Mouse (Mus musculus) subcutaneous adipose tissue, adult 2 months (tissue): ENCODE data around the gene Ccdc116. TPM values are rescaled to one million over a fixed set of nuclear protein-coding genes. Genes with fewer than 3 reads are reported as not detected.

Experiments
- polyA plus RNA-seq: library from polyadenylated mRNA; depleted of rRNA; stranded (reverse); fragments of >200 nt; gene quantifications from 2 replicates; pipeline ENCODE4 v1.2.3, GENCODE M21; 2012; ENCODE audit warnings: low replicate concordance; rRNA removed

The Ccdc116 gene
- polyA plus RNA-seq: 0.33 and 1.3 TPM in 2 replicates

DNA sequence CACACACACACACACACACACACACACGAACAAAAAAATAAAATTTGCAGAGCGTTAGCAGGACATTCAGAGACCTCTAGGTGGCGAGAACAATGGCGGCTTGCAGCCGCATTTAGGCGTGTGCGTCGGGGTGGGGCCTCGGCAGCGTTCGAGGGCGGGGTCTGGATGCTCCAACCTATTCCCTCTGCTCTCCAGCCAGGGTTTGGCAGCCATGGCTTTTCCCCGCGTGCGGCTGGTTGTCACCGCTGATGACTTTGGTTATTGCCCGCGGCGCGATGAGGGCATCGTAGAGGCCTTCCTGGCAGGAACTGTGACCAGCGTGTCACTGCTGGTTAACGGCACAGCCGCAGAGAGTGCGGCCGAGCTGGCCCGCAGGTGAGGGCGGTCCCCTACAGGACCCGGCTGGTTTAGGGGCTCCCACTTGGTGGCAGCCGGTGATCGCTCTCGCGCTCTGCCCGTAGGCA lies at the start of gene Ccdc116:
Gene Ccdc116, minus strand, starts transcription at position 458 of the 464 bp plus-strand sequence.

GRCm38 (mm10) chr16:17144339-17144738 lies 2.7 kb downstream of the Ccdc116 start, which contains the start of gene Ydjc:
Ydjc (plus strand) TSS chr16:17144621.

GRCm38 (mm10) chr16:17132089-17132905 lies 14.7 kb downstream of the Ccdc116 start, which contains the start of gene Sdf2l1:
Sdf2l1 (minus strand) TSS chr16:17132383.

DNA sequence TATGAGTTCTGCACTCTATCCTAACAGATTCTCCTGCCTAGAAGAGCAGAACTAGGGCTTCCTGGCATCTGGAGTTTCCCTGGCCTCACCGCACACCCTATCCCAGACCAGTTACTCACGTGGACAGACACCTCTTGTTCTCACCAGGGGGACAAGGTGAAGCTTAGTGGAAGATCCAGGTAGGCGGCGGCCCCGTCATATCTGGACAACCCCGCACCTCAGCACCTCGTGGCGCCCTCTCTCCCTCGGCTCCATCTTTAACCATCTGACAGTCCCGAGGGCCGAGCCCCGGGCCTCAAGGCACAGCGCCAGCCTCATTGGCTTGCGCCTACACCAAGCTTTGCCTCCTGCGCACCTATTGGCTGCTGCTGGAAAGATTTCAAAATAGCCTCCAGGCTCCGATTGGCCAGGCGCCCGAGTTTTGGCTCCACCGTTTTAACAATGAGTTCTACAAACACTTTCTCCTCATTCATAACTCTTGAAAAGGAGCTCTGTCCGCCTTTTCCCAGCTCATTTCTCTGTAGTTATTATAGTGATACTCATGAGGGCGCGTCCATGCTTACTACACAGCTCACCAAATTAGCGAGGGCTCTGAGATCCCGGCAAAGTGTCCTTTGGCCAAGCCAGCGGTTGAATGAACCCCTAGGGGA lies 22.0 kb downstream of the Ccdc116 start, which contains the start of gene 2610318N02Rik:
Gene 2610318N02Rik, minus strand, starts transcription at position 297 of the 650 bp plus-strand sequence.

DNA sequence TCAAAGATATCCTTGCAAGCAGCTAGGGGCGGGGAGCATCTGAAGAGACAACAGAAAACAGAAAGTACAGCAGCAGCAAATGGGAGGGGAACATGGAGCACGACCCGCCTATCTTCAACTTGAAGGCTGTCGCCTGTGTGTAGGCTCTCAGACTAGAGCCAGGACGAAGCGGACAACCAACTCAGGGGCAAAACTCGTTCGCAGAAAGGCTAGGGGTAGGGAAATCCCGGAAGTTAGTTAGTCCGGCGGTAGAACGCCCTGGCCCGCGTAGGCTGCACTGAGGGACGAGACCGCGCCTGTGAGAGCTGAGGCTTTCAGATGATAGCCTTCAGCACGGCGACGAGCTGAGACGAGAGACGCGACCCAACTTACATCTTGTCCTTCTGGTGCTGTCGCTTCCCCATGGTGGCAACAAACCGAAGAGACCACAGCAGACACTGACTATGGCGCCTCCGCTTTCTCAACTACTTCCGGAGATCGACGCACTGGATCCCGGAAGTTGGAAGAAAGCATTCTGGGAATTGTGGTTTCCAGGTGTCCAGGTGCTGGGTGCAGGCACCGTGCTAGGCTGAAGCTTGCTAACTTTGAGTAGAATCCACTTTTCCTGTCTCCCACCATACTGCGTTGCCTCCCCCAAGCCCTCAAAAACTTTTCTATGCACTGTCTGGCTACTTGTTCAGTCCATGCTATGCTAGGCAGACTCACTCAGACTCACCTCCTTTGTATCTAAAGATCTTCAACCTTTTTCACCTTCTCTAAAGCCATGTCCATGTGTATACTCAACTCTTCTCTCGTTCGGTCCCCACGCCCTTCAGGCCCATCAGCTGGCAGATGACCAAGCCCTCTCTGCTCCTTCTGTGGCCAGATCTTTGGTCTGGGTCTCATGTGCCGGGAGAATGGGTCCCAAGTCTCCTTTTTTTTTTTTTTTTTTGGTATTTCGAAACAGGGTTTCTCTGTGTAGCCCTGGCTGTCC lies 36.0 kb downstream of the Ccdc116 start, which contains the start of gene Ppil2:
Gene Ppil2, minus strand, starts transcription at position 487 of the 973 bp plus-strand sequence.

Other genes starting within 250 kb of the Ccdc116 start
- gene Mapk1, start 163.8 kb downstream of the Ccdc116 start, polyA plus RNA-seq: 82.0 and 108 TPM in 2 replicates
- gene Ypel1, start 77.5 kb downstream of the Ccdc116 start, polyA plus RNA-seq: 3.7 and 3.9 TPM in 2 replicates
- gene Ppil2, start 36.0 kb downstream of the Ccdc116 start, polyA plus RNA-seq: 85.9 and 113 TPM in 2 replicates
- 0.30 and 2.3 TPM in 2 replicates for gene 2610318N02Rik, start 22.1 kb downstream of the Ccdc116 start, polyA plus RNA-seq
- 19.6 and 41.8 TPM in 2 replicates for gene Sdf2l1, start 14.8 kb downstream of the Ccdc116 start, polyA plus RNA-seq
- gene Ydjc, start 2.6 kb downstream of the Ccdc116 start, polyA plus RNA-seq: 1.7 and 16.6 TPM in 2 replicates
- gene Ube2l3, start 55.4 kb upstream of the Ccdc116 start, polyA plus RNA-seq: 65.1 and 66.8 TPM in 2 replicates
- gene Rimbp3, start 61.4 kb upstream of the Ccdc116 start, polyA plus RNA-seq: 0.03 TPM in 1 of 2 replicates, not detected in the other
- gene Hic2, start 86.3 kb upstream of the Ccdc116 start, polyA plus RNA-seq: 1.8 and 3.8 TPM in 2 replicates
- gene Tmem191c, start 128.8 kb upstream of the Ccdc116 start, polyA plus RNA-seq: 4.8 and 9.6 TPM in 2 replicates
- 0.24 and 0.80 TPM in 2 replicates for gene Serpind1, start 184.1 kb upstream of the Ccdc116 start, polyA plus RNA-seq